Mouse (Mus musculus): ENCODE results near the gene Mthfd2. TPM values are rescaled to one million over a fixed set of nuclear protein-coding genes. Genes with fewer than 3 reads are reported as not detected.

The Mthfd2 gene
- polyA plus RNA-seq, 1 experiment from 2014 or later = 112 TPM

DNA sequence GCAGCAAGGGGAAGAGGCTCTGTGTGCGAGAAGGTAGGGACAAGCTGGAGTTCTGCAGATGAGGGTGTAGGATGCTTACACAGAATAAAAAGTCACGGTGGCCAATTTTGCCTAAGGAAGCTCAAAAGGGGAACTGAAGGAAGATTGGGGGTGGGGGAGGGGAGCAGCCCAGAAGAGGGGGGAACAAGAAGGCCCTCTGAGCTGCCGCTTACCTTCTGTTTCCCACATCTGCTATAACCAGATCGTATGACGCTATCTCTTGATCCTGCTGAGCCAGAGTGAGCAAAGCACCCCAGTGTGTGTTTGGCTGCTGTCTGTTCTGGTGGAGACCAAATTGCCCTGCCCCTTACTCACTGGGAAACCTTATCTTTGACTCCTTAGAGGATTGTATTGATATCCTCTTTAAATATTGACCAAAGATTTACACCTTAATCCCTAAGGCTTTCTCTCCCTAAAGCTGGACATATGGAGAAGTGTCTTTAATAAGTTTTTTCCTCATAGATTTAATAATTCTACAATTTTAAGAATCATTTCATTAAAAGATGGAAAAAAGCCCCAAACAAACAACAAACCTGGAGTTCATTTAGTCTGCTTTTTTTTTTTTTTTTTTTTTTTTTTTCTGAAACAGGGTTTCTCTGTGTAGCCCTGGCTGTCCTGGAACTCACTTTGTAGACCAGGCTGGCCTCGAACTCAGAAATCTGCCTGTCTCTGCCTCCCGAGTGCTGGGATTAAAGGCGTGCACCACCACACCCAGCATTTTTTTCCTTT is 1.9 kb downstream of the Mthfd2 start:
- Histone ChIP-seq H3K4me2 (peak overlapping the region; percentile 78), H3K27ac (0 out of 2 replicates have a peak overlapping the region, but pooled peaks have one; percentile 40), H3K4me3 (no peak overlapping the region)

DNA sequence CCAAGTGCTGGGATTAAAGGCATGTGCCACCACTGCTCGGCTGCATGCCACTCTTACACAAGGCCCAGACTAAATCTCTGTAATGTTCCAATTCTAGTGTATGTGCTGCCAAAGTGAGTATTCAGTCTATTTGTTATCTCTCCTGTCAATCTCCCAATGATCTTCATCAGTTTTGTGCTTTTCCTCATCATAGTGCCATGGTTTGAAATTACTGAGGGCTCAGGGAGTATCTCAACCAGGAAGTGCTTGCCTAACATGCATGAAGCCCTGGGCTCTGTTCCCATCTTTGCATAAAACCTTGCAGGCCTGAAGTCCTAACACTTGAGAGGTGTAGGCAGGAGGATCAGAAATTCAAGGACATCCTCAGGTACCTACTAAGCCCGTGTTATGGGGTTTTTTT is 2.9 kb downstream of the Mthfd2 start:
- no peaks in the 10 kb centered on the region for H3K27me3 ChIP-seq (replicated peaks)
- peaks cover 37% of the 10 kb centered on the region for H3K4me1 ChIP-seq
- H3K9me3 ChIP-seq (replicated peaks) = no peaks in the 10 kb centered on the region
- ATAC-seq = no peak
- no peak overlapping the region for H3K9ac ChIP-seq
- no peak overlapping the region for H3K4me2 ChIP-seq
- no peak overlapping the region for H3K4me3 ChIP-seq
- 59% methylated on average over 2 of the region's 2 CpGs for WGBS (ENCODE audit: insufficient replicate concordance)
- H3K36me3 ChIP-seq = peaks cover 6% of the 10 kb centered on the region
- H3K27ac ChIP-seq = no peak overlapping the region

More for the DNA sequence above, 1.9 kb downstream of the Mthfd2 start:
- Histone ChIP-seq H3K36me3 (peaks cover 15% of the 10 kb centered on the region), H3K9ac (peak overlapping the region; percentile 88; the same call in 1 of the 2 replicates), H3K27me3 (replicated peaks) (no peaks in the 10 kb centered on the region), H3K9me3 (replicated peaks) (no peaks in the 10 kb centered on the region), H3K4me1 (peaks cover 41% of the 10 kb centered on the region)
- WGBS (ENCODE audit: insufficient replicate concordance) = 44% methylated on average over 8 of the region's 8 CpGs
- ATAC-seq = no peak

DNA sequence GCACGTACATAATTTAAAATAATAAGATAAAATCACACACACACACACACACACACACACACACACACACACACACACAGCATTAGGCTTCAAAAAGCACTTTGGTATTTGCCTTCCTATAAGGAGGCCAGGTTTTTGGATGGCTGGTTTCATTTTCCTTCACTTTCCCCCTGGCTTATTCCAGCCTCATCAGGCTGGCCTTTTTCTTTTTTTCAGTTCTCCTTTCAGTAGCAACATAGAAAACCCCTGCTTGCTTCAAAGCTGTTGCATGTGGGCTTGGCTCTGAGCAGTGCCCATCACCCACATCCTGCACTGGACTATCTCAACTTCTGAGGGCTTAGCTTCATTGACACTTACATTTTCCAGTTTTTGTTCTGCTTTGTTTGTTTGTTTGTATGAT is 3.8 kb downstream of the Mthfd2 start:
- Histone ChIP-seq H3K4me2 (no peak overlapping the region), H3K4me3 (no peak overlapping the region), H3K9ac (peak overlapping the region; percentile 40; the same call in 1 of the 2 replicates), H3K27ac (no peak overlapping the region), H3K9me3 (replicated peaks) (no peaks in the 10 kb centered on the region), H3K36me3 (peaks cover 5% of the 10 kb centered on the region; the same call in 1 of the 2 replicates), H3K4me1 (peaks cover 33% of the 10 kb centered on the region), H3K27me3 (replicated peaks) (no peaks in the 10 kb centered on the region)
- ATAC-seq = no peak
- 73% methylated on average over 1 of the region's 1 CpGs for WGBS (ENCODE audit: insufficient replicate concordance)

DNA sequence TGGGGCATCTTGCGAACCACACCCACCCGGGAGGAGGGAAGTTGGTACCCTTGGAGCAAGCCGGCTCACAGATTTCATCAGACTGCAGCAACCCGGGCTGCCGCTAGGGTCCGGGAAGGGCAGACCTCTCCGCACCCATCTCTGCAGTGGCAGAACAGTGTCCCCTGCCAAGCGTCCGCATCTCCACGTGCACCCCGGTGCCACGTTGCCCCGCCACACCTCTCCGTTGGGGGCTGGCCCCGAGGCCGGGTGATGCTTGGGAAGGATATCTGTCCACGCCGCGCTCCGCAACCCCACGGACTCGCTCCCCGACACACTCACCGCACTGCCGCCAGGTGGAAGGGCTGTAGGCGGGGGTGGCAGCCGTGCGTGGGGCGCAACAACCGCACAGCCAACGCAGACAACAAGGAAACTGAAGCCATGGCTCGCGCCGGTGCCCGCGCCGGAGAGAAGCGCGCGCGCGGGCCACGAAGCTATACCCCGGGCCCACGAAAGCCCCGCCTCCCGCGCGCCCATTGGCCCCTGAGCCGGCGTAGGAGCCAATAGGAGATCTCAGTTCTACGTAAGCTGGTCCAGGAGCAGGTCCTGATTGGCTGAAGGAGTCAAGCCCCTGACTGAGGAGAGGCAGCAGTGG is 8.5 kb downstream of the Mthfd2 start:
- peak overlapping the region; percentile 83 for H3K4me2 ChIP-seq
- H3K36me3 ChIP-seq = peaks cover 26% of the 10 kb centered on the region
- H3K27me3 ChIP-seq (replicated peaks) = no peaks in the 10 kb centered on the region
- peak overlapping the region; percentile 90 for H3K4me3 ChIP-seq
- peaks cover 53% of the 10 kb centered on the region for H3K4me1 ChIP-seq
- H3K9me3 ChIP-seq (replicated peaks) = no peaks in the 10 kb centered on the region
- peak overlapping the region; percentile 88 for H3K27ac ChIP-seq
- peak; percentile 92 for ATAC-seq
- WGBS (ENCODE audit: insufficient replicate concordance) = under 1% methylated on average over 52 of the region's 52 CpGs
- H3K9ac ChIP-seq = peak overlapping the region; percentile 92

DNA sequence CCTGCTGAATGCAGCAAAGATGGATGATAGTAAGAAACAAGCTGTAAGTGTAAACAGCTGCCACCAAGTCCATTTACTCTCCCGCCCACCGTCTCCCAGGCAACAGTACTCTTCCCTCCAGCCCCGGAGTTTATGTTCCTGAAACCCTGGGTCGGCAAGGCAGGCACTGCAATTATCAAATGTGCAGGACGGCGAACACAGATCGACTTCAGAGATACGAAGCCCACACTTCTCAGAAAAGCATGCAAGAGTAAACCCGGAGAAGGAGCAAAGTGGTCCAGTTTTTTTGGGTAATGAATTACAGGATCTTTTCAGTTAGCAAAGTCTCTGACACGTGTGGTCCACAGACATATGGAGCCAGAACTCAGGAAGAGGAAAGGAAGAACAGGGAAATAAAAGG is 9.7 kb downstream of the Mthfd2 start:
- peaks cover 65% of the 10 kb centered on the region for H3K4me1 ChIP-seq
- H3K4me3 ChIP-seq = peak overlapping the region; percentile 90
- peak overlapping the region; percentile 92 for H3K9ac ChIP-seq
- peaks cover 38% of the 10 kb centered on the region for H3K36me3 ChIP-seq
- peak; percentile 16; the same call in 1 of the 2 replicates for ATAC-seq
- no peaks in the 10 kb centered on the region for H3K27me3 ChIP-seq (replicated peaks)
- 3% methylated on average over 10 of the region's 10 CpGs for WGBS (ENCODE audit: insufficient replicate concordance)
- H3K4me2 ChIP-seq = peak overlapping the region; percentile 83
- no peaks in the 10 kb centered on the region for H3K9me3 ChIP-seq (replicated peaks)
- peak overlapping the region; percentile 88 for H3K27ac ChIP-seq

DNA sequence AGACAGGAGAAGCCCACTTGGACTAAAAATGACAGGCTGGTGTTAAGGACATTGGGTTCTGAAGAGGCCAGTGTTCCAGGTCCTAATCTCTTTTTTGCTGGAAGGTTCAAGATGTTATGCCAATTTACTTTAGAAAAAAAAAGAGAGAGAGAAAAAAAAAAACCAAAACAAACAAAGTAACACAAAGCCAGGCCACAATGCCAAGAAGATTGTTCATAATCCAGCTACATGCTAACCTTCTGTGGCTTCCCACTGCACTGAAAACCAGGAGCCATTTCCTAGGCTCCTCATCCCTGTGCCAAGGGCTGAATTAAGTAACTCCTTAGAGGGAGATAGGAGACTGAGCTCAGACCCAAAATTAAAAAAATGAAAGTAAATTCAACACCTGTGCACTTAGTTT is 10.4 kb downstream of the Mthfd2 start:
- peak overlapping the region; percentile 83 for H3K4me2 ChIP-seq
- H3K4me1 ChIP-seq = peaks cover 70% of the 10 kb centered on the region
- no peaks in the 10 kb centered on the region for H3K27me3 ChIP-seq (replicated peaks)
- peak overlapping the region; percentile 92 for H3K9ac ChIP-seq
- peak overlapping the region; percentile 88 for H3K27ac ChIP-seq
- peak overlapping the region; percentile 90 for H3K4me3 ChIP-seq
- ATAC-seq = no peak
- no peaks in the 10 kb centered on the region for H3K9me3 ChIP-seq (replicated peaks)
- H3K36me3 ChIP-seq = peaks cover 45% of the 10 kb centered on the region

DNA sequence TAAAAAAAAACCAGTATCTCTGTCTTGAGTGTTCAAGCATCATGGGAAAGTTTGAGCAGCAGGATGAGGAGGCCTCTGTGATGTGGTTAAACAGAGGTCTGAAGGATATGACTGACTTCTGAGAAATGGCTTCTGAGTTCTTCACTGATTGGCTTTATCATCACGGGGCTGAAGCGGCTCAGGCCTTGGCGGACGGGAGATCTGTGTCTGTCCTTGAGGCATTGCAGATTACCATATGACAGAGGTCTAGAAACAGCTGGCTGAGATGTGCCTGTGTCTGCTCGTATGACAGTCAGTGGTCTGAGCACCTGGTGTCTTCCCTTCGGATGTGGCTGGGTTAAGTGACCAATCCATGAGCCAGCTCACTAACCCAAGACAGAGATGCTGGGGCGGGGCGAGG is 13.2 kb downstream of the Mthfd2 start:
- Histone ChIP-seq H3K27ac (peak overlapping the region; percentile 87), H3K27me3 (replicated peaks) (no peaks in the 10 kb centered on the region), H3K9ac (peak overlapping the region; percentile 64), H3K4me2 (peak overlapping the region; percentile 51), H3K36me3 (peaks cover 73% of the 10 kb centered on the region), H3K4me1 (peaks cover 63% of the 10 kb centered on the region), H3K4me3 (0 out of 2 replicates have a peak overlapping the region, but pooled peaks have one; percentile 6), H3K9me3 (replicated peaks) (no peaks in the 10 kb centered on the region)
- ATAC-seq = peak; percentile 80
- 34% methylated on average over 8 of the region's 8 CpGs for WGBS (ENCODE audit: insufficient replicate concordance)

DNA sequence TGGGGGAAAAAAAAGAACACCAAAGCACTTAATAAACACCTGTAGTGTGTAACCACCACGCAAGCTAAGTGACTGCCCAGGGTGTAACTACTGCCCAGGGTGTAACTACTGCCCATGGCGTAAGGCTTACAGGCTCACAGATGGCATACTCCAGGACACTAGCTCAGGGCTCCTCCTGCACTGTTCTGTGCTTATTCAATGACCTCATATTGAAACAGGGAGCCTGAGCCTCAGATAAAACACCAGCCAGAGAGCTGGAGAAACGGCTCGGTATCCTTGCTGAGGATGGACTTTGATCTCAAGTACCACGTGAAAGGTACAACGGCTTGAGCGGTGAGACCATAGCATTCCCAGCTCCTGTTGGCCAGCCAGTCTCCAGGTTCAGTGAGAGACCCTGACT is 13.7 kb downstream of the Mthfd2 start:
- peaks cover 63% of the 10 kb centered on the region for H3K4me1 ChIP-seq
- peak overlapping the region; percentile 51 for H3K4me2 ChIP-seq

DNA sequence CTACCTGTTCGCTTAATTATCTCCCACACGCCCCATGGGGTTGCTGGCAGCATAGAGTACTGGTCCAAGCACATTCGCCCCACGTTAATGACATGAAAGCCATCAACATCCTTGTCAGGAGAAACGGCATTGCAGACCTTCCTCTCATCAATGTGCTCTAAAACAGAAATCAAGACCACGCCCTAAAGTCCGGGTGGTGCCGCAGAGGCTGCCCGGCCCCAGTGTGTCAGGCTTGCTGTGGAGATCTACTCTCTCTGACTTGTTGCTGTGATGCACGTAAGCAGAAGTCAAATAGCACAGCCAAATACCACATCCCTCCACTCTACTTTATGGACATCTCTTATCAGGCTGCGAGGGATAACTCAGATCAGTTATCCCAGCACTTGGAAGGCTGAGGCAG is 14.5 kb downstream of the Mthfd2 start:
- peak; percentile 31; the same call in 1 of the 2 replicates for ATAC-seq
- Histone ChIP-seq H3K4me2 (peak overlapping the region; percentile 51), H3K27ac (peak overlapping the region; percentile 87), H3K4me1 (peaks cover 57% of the 10 kb centered on the region), H3K9ac (peak overlapping the region; percentile 12), H3K36me3 (peaks cover 86% of the 10 kb centered on the region), H3K27me3 (replicated peaks) (no peaks in the 10 kb centered on the region), H3K9me3 (replicated peaks) (no peaks in the 10 kb centered on the region), H3K4me3 (peak overlapping the region; percentile 15)
- WGBS (ENCODE audit: insufficient replicate concordance) = 70% methylated on average over 11 of the region's 11 CpGs

More for the DNA sequence above, 13.7 kb downstream of the Mthfd2 start:
- 77% methylated on average over 7 of the region's 7 CpGs for WGBS (ENCODE audit: insufficient replicate concordance)
- Histone ChIP-seq H3K9me3 (replicated peaks) (no peaks in the 10 kb centered on the region), H3K27ac (peak overlapping the region; percentile 87), H3K27me3 (replicated peaks) (no peaks in the 10 kb centered on the region), H3K9ac (peak overlapping the region; percentile 64), H3K4me3 (no peak overlapping the region), H3K36me3 (peaks cover 78% of the 10 kb centered on the region)
- no peak for ATAC-seq

DNA sequence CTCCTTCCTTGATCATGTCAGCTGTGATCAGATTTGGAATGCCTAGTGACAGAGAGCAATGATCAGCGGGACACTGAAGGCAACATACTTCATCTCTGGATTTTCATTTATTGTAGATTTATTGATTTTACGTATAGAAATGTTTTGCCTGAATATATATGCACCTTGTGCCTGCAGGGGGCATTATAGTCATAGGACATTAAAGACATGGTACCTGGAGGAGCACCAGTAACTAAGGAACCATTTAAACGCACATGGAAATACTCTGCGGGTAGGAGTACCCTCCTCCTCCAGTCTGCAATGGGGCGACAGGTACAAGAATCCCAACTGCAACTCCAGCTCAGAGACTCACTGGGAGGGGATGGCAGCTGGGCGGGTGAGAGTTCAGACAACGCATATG is 16.7 kb downstream of the Mthfd2 start:
- ATAC-seq = no peak
- WGBS (ENCODE audit: insufficient replicate concordance) = 85% methylated on average over 7 of the region's 7 CpGs

DNA sequence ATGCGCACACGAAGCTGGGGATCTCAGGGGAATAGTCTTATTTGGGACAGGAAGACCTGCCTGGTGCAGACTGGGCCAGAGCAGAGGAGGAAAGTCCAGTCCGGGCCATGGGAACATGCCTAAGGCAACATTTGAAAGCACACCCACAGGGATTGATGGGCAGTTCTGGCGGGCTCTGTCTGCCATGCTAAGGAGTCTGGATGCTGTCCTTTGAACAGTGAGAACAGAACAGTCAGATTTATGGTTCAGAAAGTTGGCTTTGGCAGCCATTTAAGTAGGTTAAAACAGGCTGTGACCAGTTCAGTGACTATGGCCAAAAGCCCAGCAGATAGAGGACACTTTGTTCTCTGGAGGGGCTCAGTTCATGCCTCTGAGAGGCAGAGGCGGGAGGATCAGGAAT is 23.4 kb downstream of the Mthfd2 start:
- H3K4me3 ChIP-seq = no peak overlapping the region
- peaks cover 43% of the 10 kb centered on the region for H3K36me3 ChIP-seq
- no peak overlapping the region for H3K27ac ChIP-seq
- peaks cover 22% of the 10 kb centered on the region for H3K27me3 ChIP-seq (replicated peaks)
- H3K9me3 ChIP-seq (replicated peaks) = no peaks in the 10 kb centered on the region
- ATAC-seq = peak; percentile 18; the same call in 1 of the 2 replicates
- 81% methylated on average over 5 of the region's 5 CpGs for WGBS (ENCODE audit: insufficient replicate concordance)
- no peak overlapping the region for H3K4me2 ChIP-seq
- H3K4me1 ChIP-seq = no peaks in the 10 kb centered on the region
- H3K9ac ChIP-seq = no peak overlapping the region

More for the DNA sequence above, 16.7 kb downstream of the Mthfd2 start:
- H3K4me2 ChIP-seq = no peak overlapping the region
- no peak overlapping the region for H3K9ac ChIP-seq
- H3K27ac ChIP-seq = no peak overlapping the region
- peaks cover 100% of the 10 kb centered on the region for H3K36me3 ChIP-seq
- no peak overlapping the region for H3K4me3 ChIP-seq
- H3K4me1 ChIP-seq = peaks cover 36% of the 10 kb centered on the region
- no peaks in the 10 kb centered on the region for H3K9me3 ChIP-seq (replicated peaks)
- H3K27me3 ChIP-seq (replicated peaks) = no peaks in the 10 kb centered on the region

DNA sequence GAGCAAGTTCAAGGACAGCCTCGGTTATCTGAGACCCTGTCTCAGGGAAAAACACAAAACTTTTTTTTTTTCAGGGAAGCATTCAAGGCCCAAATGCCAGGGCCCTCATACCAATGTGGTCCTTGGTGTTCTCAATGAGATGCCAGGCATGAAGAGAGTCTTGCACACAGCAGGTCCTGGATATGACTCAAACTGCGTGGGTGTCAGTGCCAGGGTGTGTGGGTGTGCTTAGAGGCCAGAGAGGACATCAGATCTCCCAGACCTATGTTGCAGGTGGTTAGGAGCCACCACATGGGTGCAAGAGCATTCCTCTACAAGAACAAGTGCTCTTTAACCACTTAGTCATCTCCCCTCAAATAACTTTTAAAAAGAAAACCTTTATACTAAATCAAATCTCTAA is 24.4 kb downstream of the Mthfd2 start:
- ATAC-seq = no peak
- H3K36me3 ChIP-seq = peaks cover 34% of the 10 kb centered on the region
- WGBS (ENCODE audit: insufficient replicate concordance) = 75% methylated on average over 2 of the region's 2 CpGs

More for the DNA sequence above, 24.4 kb downstream of the Mthfd2 start:
- no peak overlapping the region for H3K4me3 ChIP-seq
- H3K4me1 ChIP-seq = no peaks in the 10 kb centered on the region
- H3K27me3 ChIP-seq (replicated peaks) = peaks cover 22% of the 10 kb centered on the region
- no peak overlapping the region for H3K9ac ChIP-seq
- H3K9me3 ChIP-seq (replicated peaks) = no peaks in the 10 kb centered on the region
- H3K27ac ChIP-seq = no peak overlapping the region
- H3K4me2 ChIP-seq = no peak overlapping the region

Measured in liver, embryonic 12.5 days (tissue).